Mouse (Mus musculus): ENCODE data around the gene Gm10153. TPM values are rescaled to one million over a fixed set of nuclear protein-coding genes. Genes with fewer than 3 reads are reported as not detected.
"Not testable (repeated sequence)": the region's sequence is repeated elsewhere in the genome, so short reads cannot be mapped to it uniquely, and the experiment has no call there.

Gm10153 gene
- total and polyA plus RNA-seq, 2 experiments from 2014 or later: not detected

GRCm38 (mm10) chr7:142148633-142149032 is 41.6 kb downstream of the Gm10153 start:
- Histone ChIP-seq H3K4me3 (ENCODE audit: low read depth, low read length) (no peak overlapping the region), H3K9ac (replicated peaks; ENCODE audit: low read length, poor library complexity, severe bottlenecking) (no peak overlapping the region), H3K27ac (ENCODE audit: low read depth, low read length) (no peak overlapping the region), H3K36me3 (ENCODE audit: insufficient read depth, low read length) (no peaks in the 10 kb centered on the region), H3K9me3 (ENCODE audit: low read length) (no peaks in the 10 kb centered on the region), H3K27me3 (ENCODE audit: insufficient read depth, low read length) (no peaks in the 10 kb centered on the region), H3K4me2 (ENCODE audit: low read depth, low read length, poor library complexity, severe bottlenecking) (no peak overlapping the region), H3K4me1 (ENCODE audit: insufficient read depth, low read length) (no peaks in the 10 kb centered on the region)
- no peak for TF ChIP-seq CTCF (IDR thresholded peaks at IDR 0.05)
- DNase-seq (ENCODE audit: low spot score) (no peak), ATAC-seq (ENCODE audit: low FRiP score) (no peak)

GRCm38 (mm10) chr7:142146033-142146432 is 44.2 kb downstream of the Gm10153 start:
- ATAC-seq (ENCODE audit: low FRiP score) (no peak), DNase-seq (ENCODE audit: low spot score) (peak; percentile 71)
- no peaks in the 10 kb centered on the region for H3K27me3 ChIP-seq (ENCODE audit: insufficient read depth, low read length)
- no peak overlapping the region for H3K4me3 ChIP-seq (ENCODE audit: low read depth, low read length)
- no peak overlapping the region for H3K9ac ChIP-seq (replicated peaks; ENCODE audit: low read length, poor library complexity, severe bottlenecking)
- no peaks in the 10 kb centered on the region for H3K36me3 ChIP-seq (ENCODE audit: insufficient read depth, low read length)
- H3K4me1 ChIP-seq (ENCODE audit: insufficient read depth, low read length): no peaks in the 10 kb centered on the region
- 3% methylated on average over 1 of the region's 1 CpGs for WGBS
- H3K9me3 ChIP-seq (ENCODE audit: low read length): no peaks in the 10 kb centered on the region
- H3K4me2 ChIP-seq (ENCODE audit: low read depth, low read length, poor library complexity, severe bottlenecking): no peak overlapping the region
- TF ChIP-seq CTCF (IDR thresholded peaks at IDR 0.05): peak; percentile 67
- no peak overlapping the region for H3K27ac ChIP-seq (ENCODE audit: low read depth, low read length)

GRCm38 (mm10) chr7:142145413-142145940 is 44.7 kb downstream of the Gm10153 start:
- no peak for DNase-seq (ENCODE audit: low spot score)
- H3K27me3 ChIP-seq (ENCODE audit: insufficient read depth, low read length): no peaks in the 10 kb centered on the region
- TF ChIP-seq CTCF (IDR thresholded peaks at IDR 0.05): no peak; the same call in 1 of the 2 replicates
- H3K4me2 ChIP-seq (ENCODE audit: low read depth, low read length, poor library complexity, severe bottlenecking): no peak overlapping the region
- no peaks in the 10 kb centered on the region for H3K36me3 ChIP-seq (ENCODE audit: insufficient read depth, low read length)
- H3K4me1 ChIP-seq (ENCODE audit: insufficient read depth, low read length): no peaks in the 10 kb centered on the region
- H3K27ac ChIP-seq (ENCODE audit: low read depth, low read length): no peak overlapping the region
- H3K4me3 ChIP-seq (ENCODE audit: low read depth, low read length): no peak overlapping the region
- no peaks in the 10 kb centered on the region for H3K9me3 ChIP-seq (ENCODE audit: low read length)
- H3K9ac ChIP-seq (replicated peaks; ENCODE audit: low read length, poor library complexity, severe bottlenecking): no peak overlapping the region
- 52% methylated on average over 4 of the region's 4 CpGs for WGBS
- no peak for ATAC-seq (ENCODE audit: low FRiP score)

GRCm38 (mm10) chr7:142144507-142144906 is 45.7 kb downstream of the Gm10153 start, which contains the start of gene Gm45337:
Gene Gm45337, minus strand, starts transcription at chr7:142144607.
- Histone ChIP-seq H3K36me3 (ENCODE audit: insufficient read depth, low read length) (no peaks in the 10 kb centered on the region), H3K4me1 (ENCODE audit: insufficient read depth, low read length) (no peaks in the 10 kb centered on the region), H3K4me2 (ENCODE audit: low read depth, low read length, poor library complexity, severe bottlenecking) (no peak within 1 kb of the TSS), H3K27ac (ENCODE audit: low read depth, low read length) (no peak within 1 kb of the TSS), H3K9me3 (ENCODE audit: low read length) (no peaks in the 10 kb centered on the region), H3K27me3 (ENCODE audit: insufficient read depth, low read length) (no peaks in the 10 kb centered on the region), H3K4me3 (ENCODE audit: low read depth, low read length) (no peak within 1 kb of the TSS), H3K9ac (replicated peaks; ENCODE audit: low read length, poor library complexity, severe bottlenecking) (no peak within 1 kb of the TSS)
- 93% methylated on average over 1 of the region's 1 CpGs for WGBS
- ATAC-seq (ENCODE audit: low FRiP score) (no peak), DNase-seq (ENCODE audit: low spot score) (no peak)
- no peak for TF ChIP-seq CTCF (IDR thresholded peaks at IDR 0.05)

GRCm38 (mm10) chr7:142143506-142144010 is 46.6 kb downstream of the Gm10153 start:
- H3K27me3 ChIP-seq (ENCODE audit: insufficient read depth, low read length); H3K4me1 ChIP-seq (ENCODE audit: insufficient read depth, low read length); DNase-seq (ENCODE audit: low spot score); H3K9ac ChIP-seq (replicated peaks; ENCODE audit: low read length, poor library complexity, severe bottlenecking); H3K4me2 ChIP-seq (ENCODE audit: low read depth, low read length, poor library complexity, severe bottlenecking); ATAC-seq (ENCODE audit: low FRiP score); H3K36me3 ChIP-seq (ENCODE audit: insufficient read depth, low read length); H3K9me3 ChIP-seq (ENCODE audit: low read length); H3K4me3 ChIP-seq (ENCODE audit: low read depth, low read length); H3K27ac ChIP-seq (ENCODE audit: low read depth, low read length): not testable (repeated sequence)
- WGBS: 67% methylated on average over 1 of the region's 1 CpGs

- Histone ChIP-seq H3K36me3 (ENCODE audit: insufficient read depth, low read length) (no peaks in the 10 kb centered on the region), H3K4me1 (ENCODE audit: insufficient read depth, low read length) (no peaks in the 10 kb centered on the region), H3K4me2 (ENCODE audit: low read depth, low read length, poor library complexity, severe bottlenecking) (no peak overlapping the region), H3K4me3 (ENCODE audit: low read depth, low read length) (no peak overlapping the region), H3K27me3 (ENCODE audit: insufficient read depth, low read length) (no peaks in the 10 kb centered on the region), H3K9ac (replicated peaks; ENCODE audit: low read length, poor library complexity, severe bottlenecking) (no peak overlapping the region), H3K9me3 (ENCODE audit: low read length) (no peaks in the 10 kb centered on the region), H3K27ac (ENCODE audit: low read depth, low read length) (no peak overlapping the region)
- DNase-seq (ENCODE audit: low spot score) (no peak), ATAC-seq (ENCODE audit: low FRiP score) (no peak)
- WGBS: 43% methylated on average over 1 of the region's 1 CpGs
- no peak for TF ChIP-seq CTCF (IDR thresholded peaks at IDR 0.05)
These were observed 49.5 kb downstream of the Gm10153 start for GRCm38 (mm10) chr7:142140696-142141095.

Other genes with a start within 250 kb of the Gm10153 start
- gene Brsk2, start 240.6 kb downstream of the Gm10153 start, total RNA-seq (2014; rRNA removed): 137 and 159 TPM in 2 replicates
- gene Brsk2, start 240.6 kb downstream of the Gm10153 start, polyA plus RNA-seq (2015; fragmentation: Nextera tagmentation; extraction: Ambion mirVana): 18.9 and 20.1 TPM in 2 replicates
- 27.4 and 31.6 TPM in 2 replicates for gene Mob2, start 129.3 kb downstream of the Gm10153 start, total RNA-seq (2014; rRNA removed)
- gene Mob2, start 129.3 kb downstream of the Gm10153 start, polyA plus RNA-seq (2015; fragmentation: Nextera tagmentation; extraction: Ambion mirVana): 38.0 and 41.3 TPM in 2 replicates
- 144 and 175 TPM in 2 replicates for gene Dusp8, start 94.5 kb downstream of the Gm10153 start, total RNA-seq (2014; rRNA removed)
- gene Dusp8, start 94.5 kb downstream of the Gm10153 start, polyA plus RNA-seq (2015; fragmentation: Nextera tagmentation; extraction: Ambion mirVana): 94.2 and 99.9 TPM in 2 replicates
- not detected in 2 replicates for gene Gm45618, start 69.7 kb downstream of the Gm10153 start, total RNA-seq (2014; rRNA removed)
- not detected in 2 replicates for gene Gm45618, start 69.7 kb downstream of the Gm10153 start, polyA plus RNA-seq (2015; fragmentation: Nextera tagmentation; extraction: Ambion mirVana)
- gene Gm39115, start 54.4 kb downstream of the Gm10153 start, total RNA-seq (2014; rRNA removed): not detected in 2 replicates
- gene Gm39115, start 54.4 kb downstream of the Gm10153 start, polyA plus RNA-seq (2015; fragmentation: Nextera tagmentation; extraction: Ambion mirVana): not detected in 2 replicates
- gene Gm45337, start 45.8 kb downstream of the Gm10153 start, total RNA-seq (2014; rRNA removed): not detected in 2 replicates
- gene Gm45337, start 45.8 kb downstream of the Gm10153 start, polyA plus RNA-seq (2015; fragmentation: Nextera tagmentation; extraction: Ambion mirVana): not detected in 2 replicates
- gene Gm29735, start 33.3 kb downstream of the Gm10153 start, total RNA-seq (2014; rRNA removed): not detected in 2 replicates
- gene Gm29735, start 33.3 kb downstream of the Gm10153 start, polyA plus RNA-seq (2015; fragmentation: Nextera tagmentation; extraction: Ambion mirVana): not detected in 2 replicates
- gene Gm4553, start 24.6 kb downstream of the Gm10153 start, total RNA-seq (2014; rRNA removed): not detected in 2 replicates
- not detected in 2 replicates for gene Gm4553, start 24.6 kb downstream of the Gm10153 start, polyA plus RNA-seq (2015; fragmentation: Nextera tagmentation; extraction: Ambion mirVana)
- gene Krtap5-2, start 14.4 kb downstream of the Gm10153 start, total RNA-seq (2014; rRNA removed): not detected in 2 replicates
- gene Krtap5-2, start 14.4 kb downstream of the Gm10153 start, polyA plus RNA-seq (2015; fragmentation: Nextera tagmentation; extraction: Ambion mirVana): not detected in 2 replicates
- gene Krtap5-3, start 11.0 kb upstream of the Gm10153 start, total RNA-seq (2014; rRNA removed): not detected in 2 replicates
- gene Krtap5-3, start 11.0 kb upstream of the Gm10153 start, polyA plus RNA-seq (2015; fragmentation: Nextera tagmentation; extraction: Ambion mirVana): not detected in 2 replicates
- gene Gm7579, start 21.5 kb upstream of the Gm10153 start, total RNA-seq (2014; rRNA removed): not detected in 2 replicates
- not detected in 2 replicates for gene Gm7579, start 21.5 kb upstream of the Gm10153 start, polyA plus RNA-seq (2015; fragmentation: Nextera tagmentation; extraction: Ambion mirVana)
- not detected in 2 replicates for gene Krtap5-5, start 39.6 kb upstream of the Gm10153 start, total RNA-seq (2014; rRNA removed)
- not detected in 2 replicates for gene Krtap5-5, start 39.6 kb upstream of the Gm10153 start, polyA plus RNA-seq (2015; fragmentation: Nextera tagmentation; extraction: Ambion mirVana)
- gene Gm40460, start 50.7 kb upstream of the Gm10153 start, total RNA-seq (2014; rRNA removed): not detected in 2 replicates
- gene Gm40460, start 50.7 kb upstream of the Gm10153 start, polyA plus RNA-seq (2015; fragmentation: Nextera tagmentation; extraction: Ambion mirVana): not detected in 2 replicates
- gene Gm2431, start 68.0 kb upstream of the Gm10153 start, total RNA-seq (2014; rRNA removed): not detected in 2 replicates
- not detected in 2 replicates for gene Gm2431, start 68.0 kb upstream of the Gm10153 start, polyA plus RNA-seq (2015; fragmentation: Nextera tagmentation; extraction: Ambion mirVana)
- gene Gm4559, start 84.0 kb upstream of the Gm10153 start, total RNA-seq (2014; rRNA removed): not detected in 2 replicates
- not detected in 2 replicates for gene Gm4559, start 84.0 kb upstream of the Gm10153 start, polyA plus RNA-seq (2015; fragmentation: Nextera tagmentation; extraction: Ambion mirVana)
- gene Krtap5-1, start 106.7 kb upstream of the Gm10153 start, total RNA-seq (2014; rRNA removed): not detected in 2 replicates
- not detected in 2 replicates for gene Krtap5-1, start 106.7 kb upstream of the Gm10153 start, polyA plus RNA-seq (2015; fragmentation: Nextera tagmentation; extraction: Ambion mirVana)
- not detected in 2 replicates for gene Krtap5-4, start 113.2 kb upstream of the Gm10153 start, total RNA-seq (2014; rRNA removed)
- not detected in 2 replicates for gene Krtap5-4, start 113.2 kb upstream of the Gm10153 start, polyA plus RNA-seq (2015; fragmentation: Nextera tagmentation; extraction: Ambion mirVana)
- gene Ifitm10, start 183.4 kb upstream of the Gm10153 start, total RNA-seq (2014; rRNA removed): 16.4 and 21.8 TPM in 2 replicates
- gene Ifitm10, start 183.4 kb upstream of the Gm10153 start, polyA plus RNA-seq (2015; fragmentation: Nextera tagmentation; extraction: Ambion mirVana): 20.8 and 23.5 TPM in 2 replicates
- 3.3 TPM in 1 of 2 replicates, not detected in the other for gene Gm49369, start 192.3 kb upstream of the Gm10153 start, total RNA-seq (2014; rRNA removed)
- not detected in 2 replicates for gene Gm49369, start 192.3 kb upstream of the Gm10153 start, polyA plus RNA-seq (2015; fragmentation: Nextera tagmentation; extraction: Ambion mirVana)
- gene Ctsd, start 197.6 kb upstream of the Gm10153 start, total RNA-seq (2014; rRNA removed): 520 and 652 TPM in 2 replicates
- 320 and 345 TPM in 2 replicates for gene Ctsd, start 197.6 kb upstream of the Gm10153 start, polyA plus RNA-seq (2015; fragmentation: Nextera tagmentation; extraction: Ambion mirVana)
- not detected in 2 replicates for gene Syt8, start 244.5 kb upstream of the Gm10153 start, total RNA-seq (2014; rRNA removed)
- not detected in 2 replicates for gene Syt8, start 244.5 kb upstream of the Gm10153 start, polyA plus RNA-seq (2015; fragmentation: Nextera tagmentation; extraction: Ambion mirVana)